Mouse (Mus musculus) liver, postnatal 0 days (tissue): ENCODE results near the gene Rpap3.

ENCODE experiments used
- CTCF ChIP-seq: sonication (generic); IDR thresholded peaks from 2 replicates; pipeline ENCODE4 v1.5.1; 2016; ENCODE audit warnings: antibody characterized with exemption, low read depth
- EP300 ChIP-seq: IDR thresholded peaks from 2 replicates; pipeline ENCODE4 v1.6.1; 2016; ENCODE audit warnings: antibody characterized with exemption, low read depth, mild to moderate bottlenecking

DNA sequence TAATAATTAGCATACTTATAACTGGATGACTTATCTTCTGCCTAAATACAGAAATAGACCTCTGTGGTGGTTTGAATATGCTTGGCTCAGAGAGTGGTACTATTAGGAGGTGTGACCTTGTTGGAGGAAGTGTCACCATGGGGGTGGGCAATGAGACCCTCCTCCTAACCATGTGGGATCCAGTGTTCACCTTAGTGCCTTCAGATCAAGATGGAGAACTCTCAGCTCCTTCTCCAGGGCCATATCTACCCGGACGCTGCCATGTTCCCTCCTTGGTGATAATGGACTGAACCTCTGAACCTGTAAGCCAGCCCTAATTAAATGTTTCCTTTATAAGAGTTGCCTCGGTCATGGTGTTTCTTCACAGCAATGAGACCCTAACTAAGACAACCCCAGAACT, 28.3 kb downstream of the Rpap3 start:
- TF ChIP-seq CTCF (no peak), EP300 (no peak)
